Mouse (Mus musculus) thymus, adult 18-20 months (tissue): ENCODE measurements around the gene Rpl28.

ENCODE experiments used
- DNase-seq, 2 experiments: peaks; one replicate each; pipeline ENCODE4 v3.0.0; 2022; ENCODE audit warnings: mixed read lengths in 2 of 2

Gene Rpl28

GRCm38 (mm10) chr7:4792278-4793212 lies at the start of gene Rpl28:
TSS of gene Rpl28 (plus strand) at chr7:4792874.
- peak; percentile 91 to 93 for DNase-seq

- DNase-seq: no peak
These were observed 49.3 kb upstream of the Rpl28 start for GRCm38 (mm10) chr7:4743354-4743753.

DNA sequence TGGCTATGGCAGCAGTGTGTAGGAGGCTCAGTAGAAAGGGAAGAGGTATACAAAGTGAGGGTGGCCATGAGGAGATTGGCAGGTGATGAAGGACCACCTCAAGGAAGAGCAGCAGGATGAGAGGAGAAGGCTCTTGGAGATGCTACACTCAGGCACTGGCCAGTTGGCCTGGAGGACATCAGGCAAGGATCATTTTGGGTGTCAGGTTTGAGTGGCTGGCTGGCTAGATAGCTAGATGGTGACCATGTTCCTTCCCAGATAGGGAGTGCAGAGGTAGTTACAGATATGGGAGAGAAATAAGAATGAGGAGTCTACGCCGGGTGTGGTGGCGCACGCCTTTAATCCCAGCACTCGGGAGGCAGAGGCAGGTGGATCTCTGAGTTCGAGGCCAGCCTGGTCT lies 47.8 kb upstream of the Rpl28 start:
- no peak for DNase-seq

- no peak for DNase-seq
These were observed 46.2 kb upstream of the Rpl28 start for GRCm38 (mm10) chr7:4746326-4746980.

DNA sequence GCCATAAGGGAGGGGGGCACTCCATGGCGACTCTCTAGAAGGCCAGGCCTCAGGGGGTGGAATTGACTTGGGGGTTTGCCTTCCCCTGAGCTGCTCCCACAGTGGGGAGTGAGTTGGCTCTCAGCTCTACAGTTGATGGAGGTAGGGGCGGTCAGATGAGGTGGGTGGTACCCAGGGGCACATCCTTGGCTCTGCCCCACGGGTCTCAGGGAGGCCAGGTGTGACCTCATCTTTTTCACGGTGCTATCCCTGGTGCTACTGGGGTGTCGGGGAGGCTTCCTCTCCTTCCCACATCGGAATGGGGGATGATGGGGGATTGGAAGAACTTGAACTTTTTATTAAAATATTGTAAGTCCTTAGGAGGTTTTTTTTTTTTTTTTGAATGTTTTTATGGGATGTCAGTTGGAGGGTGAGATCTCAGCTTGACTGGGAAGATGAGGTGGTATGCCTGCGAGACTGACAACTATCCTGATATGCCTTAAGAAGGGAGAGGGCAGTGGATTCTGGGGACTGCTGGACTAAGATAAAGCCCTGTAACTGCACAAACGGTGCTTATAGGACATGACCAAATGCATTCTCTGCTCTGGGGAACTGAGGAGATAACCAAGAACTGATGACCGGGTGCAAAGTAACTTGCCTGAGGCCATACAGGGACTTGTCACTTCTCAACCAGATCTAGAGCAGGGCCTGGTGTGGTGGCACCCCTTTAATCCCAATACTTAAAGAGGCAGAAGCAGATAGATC lies 45.3 kb upstream of the Rpl28 start:
- no peak for DNase-seq

DNA sequence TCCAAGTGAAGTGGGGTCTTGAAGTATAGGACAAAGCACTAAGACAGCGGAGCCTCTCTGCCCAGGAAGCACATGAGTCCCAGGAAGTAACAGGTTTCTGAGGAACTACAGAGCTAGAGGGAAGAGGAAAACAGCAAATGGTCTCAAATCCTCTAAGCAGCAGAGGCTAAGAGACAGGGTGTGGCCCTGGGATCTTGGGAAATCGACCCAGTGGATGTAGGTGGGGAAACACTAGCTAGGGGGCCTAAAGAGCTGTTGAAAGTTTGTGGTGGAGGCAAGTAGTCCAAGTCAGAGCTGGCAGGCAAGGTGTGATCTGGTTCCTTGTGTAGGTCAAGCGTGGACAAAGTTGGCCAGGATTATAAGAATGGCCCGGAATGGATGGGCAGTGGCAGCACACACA lies 44.4 kb upstream of the Rpl28 start:
- DNase-seq: no peak

DNA sequence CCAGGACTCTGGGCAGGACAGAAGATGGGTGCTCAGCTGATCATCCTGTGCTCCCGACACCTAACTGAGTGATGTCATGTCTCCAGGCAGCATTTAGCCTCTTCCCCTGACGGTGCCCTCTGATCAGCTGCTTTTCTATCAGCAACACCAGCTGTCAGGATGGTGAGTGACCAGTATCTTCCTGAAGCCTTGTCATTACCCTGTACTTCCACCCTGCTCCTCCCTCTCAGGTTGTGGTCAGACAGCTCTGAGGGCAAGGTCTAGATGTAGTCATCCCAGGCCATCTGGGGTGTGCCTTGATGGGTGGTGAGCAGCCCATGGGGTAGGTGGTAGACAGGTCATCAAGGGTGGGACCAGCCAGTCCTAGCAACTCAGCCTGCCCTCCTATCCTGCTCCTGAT lies 43.5 kb upstream of the Rpl28 start:
- no peak for DNase-seq

DNA sequence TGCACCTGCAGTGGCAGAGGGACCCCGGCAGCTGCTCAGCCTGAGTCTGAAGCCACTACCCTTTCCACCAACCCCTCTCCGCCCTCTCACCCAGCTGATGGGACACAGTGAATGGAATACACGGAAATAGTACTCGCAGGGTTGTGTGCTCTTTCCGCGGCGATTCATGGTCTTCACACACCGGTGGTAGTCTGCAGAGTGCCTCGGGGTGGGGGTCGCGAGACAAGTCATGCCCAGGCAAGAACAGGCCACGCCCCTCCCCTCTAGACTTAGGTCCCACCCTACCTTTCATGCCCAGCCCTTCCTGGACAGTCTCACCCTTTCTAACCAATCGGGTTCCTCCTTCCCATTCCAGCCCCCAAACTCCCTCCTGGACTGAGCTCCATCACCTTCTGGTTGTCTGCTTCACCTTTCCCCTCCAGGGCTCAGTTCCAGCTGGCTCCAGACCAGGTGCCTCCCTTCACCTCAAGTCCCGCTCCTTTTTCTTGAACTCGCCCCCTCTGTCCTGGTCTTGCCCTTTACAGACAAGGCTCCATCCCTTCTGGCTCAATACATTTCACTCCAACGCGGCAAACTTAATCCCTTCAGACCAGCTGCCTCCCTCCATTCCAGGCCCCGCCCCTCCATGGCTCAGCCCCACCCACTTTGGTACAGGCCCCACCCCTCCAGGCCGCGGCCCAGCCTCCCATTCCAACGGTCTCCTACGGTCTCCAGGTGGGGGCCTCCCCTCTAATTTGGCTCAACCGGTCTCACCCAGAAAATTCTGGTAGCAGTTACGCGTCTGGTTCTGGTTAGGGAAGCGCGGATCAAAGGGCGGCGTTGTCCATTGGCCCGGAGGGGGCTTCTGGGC lies 40.5 kb upstream of the Rpl28 start:
- no peak for DNase-seq

GRCm38 (mm10) chr7:4752821-4753570 lies 39.7 kb upstream of the Rpl28 start, which contains the start of gene Cox6b2:
TSS of gene Cox6b2 (minus strand) at chr7:4753094.
- peak; percentile 72 to 78 for DNase-seq

DNA sequence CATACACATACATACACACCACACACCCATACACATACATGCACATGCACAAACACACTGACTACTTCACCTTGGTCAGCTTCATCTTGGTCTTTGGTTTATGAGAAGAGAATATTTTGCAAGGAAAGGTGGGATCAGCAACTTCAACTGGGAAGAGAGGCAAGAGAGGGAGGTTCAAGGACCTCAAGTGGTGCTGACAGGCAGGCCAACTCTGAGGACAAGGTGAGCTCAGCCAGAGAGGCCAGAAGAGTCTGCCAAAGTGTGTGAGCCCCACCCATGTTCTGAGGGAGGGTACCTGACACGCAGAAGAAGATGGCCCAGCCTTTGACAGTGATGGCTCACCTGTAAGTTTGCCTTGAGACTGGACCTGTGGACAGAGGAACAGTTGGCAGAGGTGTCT lies 33.0 kb upstream of the Rpl28 start:
- no peak for DNase-seq

DNA sequence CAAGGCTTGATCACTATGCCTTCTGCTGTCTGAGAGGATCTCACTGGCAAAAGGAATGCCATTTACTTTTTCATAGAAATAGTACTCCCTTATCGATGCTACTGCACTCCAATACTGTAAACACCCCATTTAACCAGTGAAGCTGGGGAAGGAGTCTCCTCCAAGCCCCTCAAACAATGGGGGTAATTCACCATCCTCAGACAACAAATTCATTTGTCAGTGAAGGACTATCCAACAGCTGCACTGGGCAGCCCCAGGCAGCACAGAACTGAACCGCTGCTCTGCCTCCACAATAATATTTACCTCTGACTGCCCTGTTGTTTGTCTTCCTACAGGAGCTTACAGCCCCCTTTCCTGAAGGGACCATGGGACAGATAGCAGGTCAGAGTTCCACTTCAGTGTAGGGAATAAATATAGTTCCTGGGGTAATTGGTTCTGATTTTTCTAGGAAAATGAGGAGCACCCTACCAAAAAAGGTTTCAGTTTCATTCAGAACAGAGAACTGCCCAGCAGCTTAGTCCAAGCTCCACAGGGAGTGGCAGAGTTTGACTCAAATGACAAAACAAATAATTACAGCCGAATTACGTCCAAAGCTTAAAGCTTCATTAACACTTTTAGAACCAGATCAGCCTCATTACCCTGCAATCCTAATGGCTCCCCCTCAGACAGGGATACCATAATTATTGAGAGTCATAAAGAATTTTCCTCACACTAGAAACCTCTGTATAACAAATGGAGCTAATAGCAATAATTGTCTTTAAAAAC lies 27.5 kb upstream of the Rpl28 start:
- no peak for DNase-seq

GRCm38 (mm10) chr7:4771202-4771601 lies 21.5 kb upstream of the Rpl28 start, which contains the start of gene Fam71e2:
TSS of gene Fam71e2 (minus strand) at chr7:4771302.
- DNase-seq: no peak

- DNase-seq: no peak
These were observed 16.5 kb upstream of the Rpl28 start for GRCm38 (mm10) chr7:4776131-4776530.

DNA sequence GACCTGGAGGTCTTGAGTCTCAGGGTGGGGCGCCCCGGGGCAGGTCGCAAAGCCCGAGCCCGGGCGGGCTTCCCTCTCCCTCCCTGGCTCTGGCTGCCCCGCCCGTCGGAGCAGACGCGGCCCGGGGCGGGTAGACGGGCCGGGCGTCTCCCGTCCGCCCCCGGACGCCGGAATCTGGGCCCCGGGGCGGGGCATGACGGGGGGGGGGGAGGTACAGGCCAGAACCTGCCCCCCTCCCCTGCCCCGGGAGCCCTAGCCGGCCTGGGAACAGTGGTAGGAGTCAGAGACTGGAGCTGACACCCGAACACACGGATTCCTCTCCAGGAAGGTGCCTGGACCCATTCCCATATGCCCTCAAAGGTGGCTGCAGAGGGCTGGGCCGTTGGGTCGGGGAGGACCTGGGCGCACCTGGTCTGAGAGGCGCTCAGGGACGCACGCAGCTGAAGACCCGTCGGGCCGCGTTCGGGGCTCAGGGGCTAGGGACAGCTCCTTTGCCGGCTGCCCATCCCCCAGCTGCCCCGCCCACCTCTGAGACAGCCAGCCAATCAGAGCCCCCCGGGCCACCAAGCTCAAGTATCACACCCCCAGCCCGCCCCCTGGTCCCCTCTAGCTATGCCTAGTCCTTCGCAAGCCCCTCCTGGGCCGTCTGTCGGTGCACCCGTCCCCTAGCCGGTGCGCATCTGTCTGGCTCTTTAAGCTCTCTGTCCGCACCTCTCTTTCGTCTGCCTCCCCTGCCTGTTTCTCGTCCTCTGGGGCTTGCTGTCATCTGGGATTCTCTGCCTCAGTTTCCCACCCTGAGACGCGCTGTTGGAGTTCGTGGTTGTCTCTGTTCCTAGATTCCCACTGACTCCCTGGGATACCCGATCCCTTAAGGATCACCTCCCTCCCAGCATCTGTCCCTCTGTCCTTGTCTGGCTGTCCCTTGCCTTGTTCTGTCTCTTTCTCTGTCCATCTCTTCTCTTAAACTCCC lies 15.5 kb upstream of the Rpl28 start:
- DNase-seq: peak; percentile 11 to 21

DNA sequence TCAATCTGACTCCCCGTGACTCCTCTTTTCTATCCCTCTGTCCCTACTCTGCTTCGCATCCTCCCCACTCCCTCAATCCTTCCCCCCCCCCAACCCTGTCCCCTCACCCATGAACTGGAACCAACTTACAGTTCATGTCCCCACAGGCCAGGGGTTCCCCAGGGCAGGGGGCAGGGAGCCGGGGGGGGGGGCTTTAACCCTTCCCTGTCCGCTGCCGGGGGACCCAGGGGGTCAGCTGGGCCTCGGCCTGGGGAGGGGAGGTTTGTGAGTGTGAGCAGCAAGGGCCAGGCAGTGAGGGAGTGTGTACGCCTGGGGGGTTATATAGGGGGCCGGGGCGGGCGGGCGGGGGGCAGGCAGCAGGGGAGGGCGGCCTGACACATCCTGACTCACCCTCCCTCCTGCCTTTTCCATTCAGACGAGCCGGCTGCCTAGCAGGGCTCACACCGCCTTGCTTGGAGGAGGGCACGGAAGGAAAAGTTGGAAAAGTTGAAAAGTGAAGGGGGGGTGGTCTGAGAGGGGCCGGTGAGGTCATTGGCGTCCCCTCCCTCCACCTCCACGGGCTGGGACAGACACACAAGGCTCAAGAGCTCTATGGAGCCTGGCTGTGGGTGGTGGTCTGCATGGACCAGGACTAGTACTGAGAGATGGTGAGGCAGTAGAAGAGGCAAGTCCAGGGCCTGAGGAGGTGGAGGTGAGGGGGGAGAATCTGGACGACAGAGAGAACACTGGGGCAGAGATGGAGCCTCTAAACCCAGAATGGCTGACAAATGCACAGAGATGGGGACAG lies 14.6 kb upstream of the Rpl28 start:
- DNase-seq: no peak

DNA sequence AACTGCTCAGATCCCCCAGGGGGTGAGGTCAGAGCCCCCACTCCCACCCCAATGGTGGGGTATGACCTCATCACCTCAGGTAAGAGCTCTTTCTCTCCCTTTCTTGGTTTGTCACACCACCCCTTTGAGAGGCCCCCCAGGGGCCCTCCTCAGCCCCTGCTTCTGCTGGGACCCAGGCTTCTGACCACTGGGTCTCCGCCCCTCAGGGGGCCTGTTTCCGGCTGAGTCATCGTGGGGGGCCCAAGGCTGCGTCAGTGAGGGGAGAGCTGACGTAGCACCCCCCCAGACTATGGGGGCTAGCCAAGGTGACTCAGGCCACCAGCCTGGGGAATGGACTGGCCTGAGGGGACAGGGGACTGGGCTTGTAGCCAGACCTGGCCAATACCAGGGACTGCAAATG lies 12.8 kb upstream of the Rpl28 start:
- no peak for DNase-seq

DNA sequence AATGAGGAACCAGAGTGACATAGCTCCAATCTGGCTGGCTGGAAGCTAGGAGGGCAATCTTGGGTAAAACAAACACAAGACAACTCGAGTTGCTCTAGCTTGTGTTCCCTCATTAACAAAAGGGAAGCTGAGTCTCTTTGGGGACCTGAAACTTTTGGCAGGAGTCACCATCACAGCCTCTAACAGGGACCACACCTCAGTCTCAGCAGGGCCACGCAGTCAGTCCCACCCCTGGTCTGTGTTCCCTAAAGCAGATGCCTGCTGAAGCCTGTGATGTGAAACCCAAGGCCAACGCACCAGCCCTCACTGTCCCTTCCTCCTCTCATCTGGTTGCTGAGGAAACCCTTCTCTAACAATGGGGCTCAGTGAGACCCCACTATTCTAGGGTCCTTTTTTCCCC lies 10.5 kb upstream of the Rpl28 start:
- no peak for DNase-seq

DNA sequence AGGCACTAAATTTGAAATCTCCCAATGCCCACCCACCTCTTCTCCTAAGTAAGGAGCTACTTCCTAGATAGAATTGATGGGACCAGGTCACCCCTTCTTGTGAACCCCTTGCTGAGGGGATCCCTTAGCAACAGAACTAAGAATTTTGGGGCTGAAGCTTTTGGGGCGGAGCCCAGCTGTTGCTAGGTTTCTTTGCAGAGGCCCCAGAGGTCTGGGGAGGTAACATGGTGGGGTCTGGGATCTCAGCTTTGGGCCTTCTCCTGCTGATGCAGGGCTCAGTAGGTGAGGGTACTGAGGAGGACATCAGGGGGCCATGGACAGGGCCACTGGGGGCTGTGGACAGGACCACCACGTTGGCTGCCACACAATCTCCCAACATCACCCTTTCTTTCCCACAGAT lies 9.9 kb upstream of the Rpl28 start, which contains the start of the genes Il11 and Tmem190:
TSS of gene Il11 (minus strand) at position 101 of the 400 bp plus-strand sequence.
TSS of gene Tmem190 (plus strand) at position 179 of the 400 bp plus-strand sequence.
- no peak for DNase-seq
